Mouse (Mus musculus) layer of hippocampus, adult 11-12 months (tissue): ENCODE measurements at regions not wholly inside any gene's neighbourhood (a gene's known extent, or its start where the extent isn't known, plus 50 kb on each side); places are given as distances from the start of the nearest gene placed in this dataset.
A peak's percentile ranks its signal among the peaks of the same experiment; 100 is the strongest.

Experiments
- DNase-seq: peaks from one replicate; pipeline ENCODE4 v3.0.0; 2022; ENCODE audit warnings: low spot score

- no peak for DNase-seq
Measured at GRCm38 (mm10) chr2:134730547-134730946, 55.3 kb upstream of the Plcb1 start.

GRCm38 (mm10) chr2:134726713-134727112 lies 59.2 kb upstream of the Plcb1 start:
- DNase-seq, result no peak

GRCm38 (mm10) chr2:134724071-134724470 lies 61.8 kb upstream of the Plcb1 start:
- DNase-seq, result peak; percentile 16

- no peak for DNase-seq
Measured at GRCm38 (mm10) chr2:134717815-134718362, 68.0 kb upstream of the Plcb1 start.

- DNase-seq, result no peak
Measured at GRCm38 (mm10) chr2:134716531-134716930, 69.3 kb upstream of the Plcb1 start.

- no peak for DNase-seq
Measured at GRCm38 (mm10) chr2:134714001-134714400, 70.1 kb upstream of the Tmx4 start.

- no peak for DNase-seq
Measured at GRCm38 (mm10) chr2:134708754-134709153, 64.8 kb upstream of the Tmx4 start.

GRCm38 (mm10) chr2:134703067-134703466 lies 59.1 kb upstream of the Tmx4 start:
- DNase-seq, result no peak

- no peak for DNase-seq
Measured at GRCm38 (mm10) chr2:134697424-134697823, 53.5 kb upstream of the Tmx4 start.

GRCm38 (mm10) chr2:134696394-134696793 lies 52.4 kb upstream of the Tmx4 start:
- no peak for DNase-seq
